Comparison of ENCODE assay signal across 9 mouse cellular contexts in genomic region chr13:23552962-23553361, GRCm38 (mm10). TPM values are rescaled to one million over a fixed set of nuclear protein-coding genes. Genes with fewer than 3 reads are reported as not detected.
DNase-seq lines count a peak whose midpoint lies in the region; ATAC-seq and TF ChIP-seq lines count a peak whose summit lies in the region.
"Had no signal": no experiment of that assay in that cellular context is flagged by ENCODE, and none has a peak within 500 bp of the region (broad histone marks: within the 10 kb centered on the region; RNA-seq: fewer than 3 reads in every experiment).

Hist1h1d (plus strand) TSS chr13:23553262.

- no peak within 1 kb of the TSS for H3K9ac ChIP-seq in forebrain, embryonic 16.5 days (replicated peaks; ENCODE audit: low read depth, low read length)
- H3K9ac ChIP-seq in liver, embryonic 15.5 days: peak within 1 kb of the TSS; percentile 72

- H3K4me2 ChIP-seq in forebrain, embryonic 16.5 days (ENCODE audit: low read length): peak within 1 kb of the TSS; percentile 62
- peak within 1 kb of the TSS; percentile 71 for H3K4me2 ChIP-seq in liver, embryonic 15.5 days

- TF ChIP-seq CTCF in E14TG2a.4 (conservative IDR thresholded peaks at IDR 0.05; ENCODE audit: low read length): no peak

- no peak for DNase-seq in gastrocnemius, postnatal 10 days
- no peak for DNase-seq in gastrocnemius, adult 8-10 months (ENCODE audit: low spot score in 2 of 2)
- no peak for DNase-seq in cerebellum, adult 18-20 months
- no peak for DNase-seq in layer of hippocampus, postnatal 25 days (ENCODE audit: extremely low spot score in 1 of 2, low spot score in 1 of 2)
- DNase-seq: B cell, adult 2 months had no signal

- peak within 1 kb of the TSS; percentile 75 for H3K4me3 ChIP-seq in E14TG2a.4 (replicated peaks; ENCODE audit: low read length)
- H3K4me3 ChIP-seq in forebrain, embryonic 16.5 days (replicated peaks; ENCODE audit: low read length): no peak within 1 kb of the TSS
- H3K4me3 ChIP-seq in liver, embryonic 15.5 days (replicated peaks): peak within 1 kb of the TSS; percentile 56

- H3K27ac ChIP-seq in forebrain, embryonic 16.5 days (ENCODE audit: low read length): peak within 1 kb of the TSS; percentile 80
- H3K27ac ChIP-seq in liver, embryonic 15.5 days (replicated peaks): peak within 1 kb of the TSS; percentile 97

- H3K9me3 ChIP-seq in E14TG2a.4 (ENCODE audit: low read length): no peaks in the 10 kb centered on the region
- no peaks in the 10 kb centered on the region for H3K9me3 ChIP-seq in forebrain, embryonic 16.5 days (ENCODE audit: control insufficient read depth, low read length)
- H3K9me3 ChIP-seq in liver, embryonic 15.5 days (replicated peaks): no peaks in the 10 kb centered on the region

- no peak for ATAC-seq in forebrain, embryonic 16.5 days
- ATAC-seq in liver, embryonic 15.5 days (ENCODE audit: insufficient read depth): no peak
- ATAC-seq in megakaryocyte progenitor cell, adult 5-6 weeks (replicated peaks; ENCODE audit: poor library complexity): no peak

- H3K36me3 ChIP-seq in E14TG2a.4 (ENCODE audit: insufficient read depth, low read length): no peaks in the 10 kb centered on the region
- no peaks in the 10 kb centered on the region for H3K36me3 ChIP-seq in forebrain, embryonic 16.5 days (ENCODE audit: control insufficient read depth, insufficient read depth)
- H3K36me3 ChIP-seq in liver, embryonic 15.5 days (replicated peaks): no peaks in the 10 kb centered on the region

- no peaks in the 10 kb centered on the region for H3K27me3 ChIP-seq in E14TG2a.4 (ENCODE audit: insufficient read depth, low read length)
- H3K27me3 ChIP-seq in forebrain, embryonic 16.5 days (replicated peaks; ENCODE audit: control insufficient read depth, insufficient read depth, low read length): no peaks in the 10 kb centered on the region
- no peaks in the 10 kb centered on the region for H3K27me3 ChIP-seq in liver, embryonic 15.5 days

- peaks cover 30% of the 10 kb centered on the region for H3K4me1 ChIP-seq in E14TG2a.4 (replicated peaks; ENCODE audit: low read depth, low read length)
- peaks cover 16% of the 10 kb centered on the region for H3K4me1 ChIP-seq in forebrain, embryonic 16.5 days (replicated peaks; ENCODE audit: control insufficient read depth, insufficient read depth, low read length)
- H3K4me1 ChIP-seq in liver, embryonic 15.5 days (replicated peaks): peaks cover 57% of the 10 kb centered on the region

RNA-seq across cellular contexts. Expression of gene Hist1h1d, which starts in this region (rescaled TPM):
- total RNA-seq in gastrocnemius, postnatal 10 days (2021): 10 to 100 TPM; 17.8 to 19.5 TPM
- total RNA-seq in gastrocnemius, adult 8-10 months (2022): 1 to 10 TPM in 3 of 4 experiments, under 1 TPM in 1; 0.87 to 1.3 (median 1.3) TPM
- polyA plus RNA-seq in forebrain, embryonic 16.5 days (2015; fragmentation: Nextera tagmentation; extraction: Ambion mirVana): 0.15 and 0.22 TPM in 2 replicates
- 1.1 TPM in 2 replicates for polyA plus RNA-seq in liver, embryonic 15.5 days (2015; fragmentation: Nextera tagmentation; extraction: Ambion mirVana)
- total RNA-seq in layer of hippocampus, postnatal 25 days (2021): 1 to 10 TPM; 4.7 to 4.8 TPM
- 8.5 and 9.3 TPM in 2 replicates for total RNA-seq in megakaryocyte progenitor cell, adult 5-6 weeks (2015)
- total RNA-seq in megakaryocyte progenitor cell, adult 5-6 weeks (2017): 112 TPM in 2 replicates
